Mouse (Mus musculus) CH12.LX (cell line): ENCODE data around the gene Gimap7. TPM values are rescaled to one million over a fixed set of nuclear protein-coding genes. Genes with fewer than 3 reads are reported as not detected.
A peak's percentile ranks its signal among the peaks of the same experiment; 100 is the strongest.

Experiments used
- DNase-seq: peaks from one replicate; pipeline ENCODE4 v3.0.0-alpha.2; 2013; ENCODE audit errors: extremely low read depth
- H3K27ac ChIP-seq: 2 replicates; pipeline ENCODE4 v1.5.1; 2012; ENCODE audit warnings: low read depth, mild to moderate bottlenecking, control low read depth, moderate library complexity; ENCODE audit not compliant: insufficient read depth
- H3K27me3 ChIP-seq: replicated peaks from 2 replicates; pipeline ENCODE3; 2012; ENCODE audit warnings: inconsistent platforms
- H3K36me3 ChIP-seq, 2 experiments: replicated peaks in 1 of 2; 2 replicates each; pipeline versions ENCODE3 to v1.6.1; 2012; ENCODE audit warnings: inconsistent platforms in 1 of 2, low read length in 1 of 2, mild to moderate bottlenecking in 1 of 2, mixed read lengths in 1 of 2, moderate library complexity in 1 of 2; ENCODE audit not compliant: control insufficient read depth in 1 of 2, insufficient read depth in 1 of 2
- H3K4me1 ChIP-seq, 2 experiments: 2 replicates each; pipeline ENCODE4 v1.6.1; 2012; ENCODE audit warnings: inconsistent platforms in 1 of 2, moderate library complexity in 1 of 2; ENCODE audit not compliant: insufficient read depth in 2 of 2, control insufficient read depth in 1 of 2
- H3K4me2 ChIP-seq: 2 replicates; pipeline ENCODE4 v1.6.1; 2012; ENCODE audit warnings: low read depth, mild to moderate bottlenecking, control low read depth; ENCODE audit not compliant: poor library complexity, insufficient read depth, severe bottlenecking
- H3K4me3 ChIP-seq, 3 experiments: fragments of 150-350 bp in 1 of 3; sonication (generic) in 1 of 3; replicated peaks in 1 of 3; 2 replicates each; pipeline versions ENCODE3 to v1.5.1; 2011 to 2012; ENCODE audit warnings: low read depth in 2 of 3, low read length in 2 of 3, mild to moderate bottlenecking in 2 of 3, moderate library complexity in 2 of 3, control low read depth in 1 of 3, improper control_type of control experiment in 1 of 3, inconsistent platforms in 1 of 3, mixed read lengths in 1 of 3; ENCODE audit not compliant: poor library complexity in 1 of 3
- H3K79me2 ChIP-seq: replicated peaks from 2 replicates; pipeline ENCODE4 v1.6.1; 2012; ENCODE audit warnings: mild to moderate bottlenecking, moderate library complexity; ENCODE audit not compliant: control insufficient read depth, poor library complexity, insufficient read depth, severe bottlenecking; ENCODE audit errors: extremely low read depth
- H3K9ac ChIP-seq: 2 replicates; pipeline ENCODE4 v1.6.1; 2012; ENCODE audit warnings: low read depth, mild to moderate bottlenecking, control low read depth, moderate library complexity; ENCODE audit not compliant: insufficient read depth
- H3K9me3 ChIP-seq: replicated peaks from 2 replicates; pipeline ENCODE3; 2012; ENCODE audit warnings: low read length, inconsistent platforms, mixed read lengths
- CHD1 ChIP-seq: IDR thresholded peaks from 2 replicates; pipeline ENCODE4 v1.6.1; 2012; ENCODE audit warnings: low read depth, low read length, improper control_type of control experiment, inconsistent platforms
- CTCF ChIP-seq, 2 experiments: IDR thresholded peaks in 1 of 2; conservative IDR thresholded peaks in 1 of 2; 2 replicates each; pipeline ENCODE4 v1.5.1; 2011 to 2012; ENCODE audit warnings: low read depth in 2 of 2, low read length in 2 of 2, improper control_type of control experiment in 1 of 2, inconsistent platforms in 1 of 2, mild to moderate bottlenecking in 1 of 2, moderate library complexity in 1 of 2
- E2F4 ChIP-seq: IDR thresholded peaks from 2 replicates; pipeline ENCODE4 v1.6.1; 2011; ENCODE audit warnings: low read depth, low read length, improper control_type of control experiment; ENCODE audit not compliant: insufficient replicate concordance
- EP300 ChIP-seq: IDR thresholded peaks from 2 replicates; pipeline ENCODE4 v1.6.1; 2011; ENCODE audit warnings: low read length, improper control_type of control experiment
- GABPA ChIP-seq: IDR thresholded peaks from 2 replicates; pipeline ENCODE4 v1.6.1; 2012; ENCODE audit warnings: low read depth, low read length, improper control_type of control experiment, inconsistent platforms; ENCODE audit not compliant: insufficient replicate concordance
- HCFC1 ChIP-seq: IDR thresholded peaks from 2 replicates; pipeline ENCODE4 v1.6.1; 2012; ENCODE audit warnings: low read depth, mild to moderate bottlenecking, inconsistent platforms, low read length, improper control_type of control experiment
- KAT2A ChIP-seq: IDR thresholded peaks from 2 replicates; pipeline ENCODE4 v1.6.1; 2012; ENCODE audit warnings: low read length, improper control_type of control experiment, inconsistent platforms; ENCODE audit not compliant: insufficient replicate concordance
- MAFK ChIP-seq: IDR thresholded peaks from 2 replicates; pipeline ENCODE4 v1.6.1; 2011; ENCODE audit warnings: low read length, improper control_type of control experiment; ENCODE audit not compliant: insufficient replicate concordance
- MAX ChIP-seq: IDR thresholded peaks from 2 replicates; pipeline ENCODE4 v1.6.1; 2011; ENCODE audit warnings: low read length, improper control_type of control experiment
- MAZ ChIP-seq: IDR thresholded peaks from 2 replicates; pipeline ENCODE4 v1.6.1; 2012; ENCODE audit warnings: low read depth, mild to moderate bottlenecking, inconsistent platforms, low read length, improper control_type of control experiment, moderate library complexity
- MXI1 ChIP-seq: IDR thresholded peaks from 2 replicates; pipeline ENCODE4 v1.6.1; 2011; ENCODE audit warnings: mild to moderate bottlenecking, low read depth, low read length, improper control_type of control experiment
- MYC ChIP-seq: IDR thresholded peaks from 2 replicates; pipeline ENCODE4 v1.6.1; 2011; ENCODE audit warnings: low read depth, mild to moderate bottlenecking, improper control_type of control experiment, low read length
- PAX5 ChIP-seq: IDR thresholded peaks from 2 replicates; pipeline ENCODE4 v1.6.1; 2012; ENCODE audit warnings: low read length, inconsistent platforms, mixed read lengths
- RAD21 ChIP-seq: IDR thresholded peaks from 2 replicates; pipeline ENCODE4 v1.6.1; 2011; ENCODE audit warnings: low read depth, mild to moderate bottlenecking, low read length, improper control_type of control experiment, moderate library complexity
- RCOR1 ChIP-seq: conservative IDR thresholded peaks from 2 replicates; pipeline ENCODE4 v1.6.1; 2012; ENCODE audit warnings: low read depth, mild to moderate bottlenecking, inconsistent platforms, low read length, improper control_type of control experiment
- SIN3A ChIP-seq: IDR thresholded peaks from 2 replicates; pipeline ENCODE4 v1.6.1; 2012; ENCODE audit warnings: low read length, improper control_type of control experiment, inconsistent platforms
- TBP ChIP-seq: conservative IDR thresholded peaks from 2 replicates; pipeline ENCODE4 v1.6.1; 2011; ENCODE audit warnings: low read depth, low read length, improper control_type of control experiment
- TCF12 ChIP-seq: IDR thresholded peaks from 2 replicates; pipeline ENCODE4 v1.6.1; 2014; ENCODE audit warnings: low read depth, mild to moderate bottlenecking, inconsistent platforms, low read length, improper control_type of control experiment
- USF1 ChIP-seq: IDR thresholded peaks from 2 replicates; pipeline ENCODE4 v1.6.1; 2014; ENCODE audit warnings: low read depth, mild to moderate bottlenecking, inconsistent platforms, low read length, improper control_type of control experiment
- USF2 ChIP-seq: conservative IDR thresholded peaks from 2 replicates; pipeline ENCODE4 v1.6.1; 2011; ENCODE audit warnings: low read depth, low read length, improper control_type of control experiment
- ZKSCAN1 ChIP-seq: IDR thresholded peaks from 2 replicates; pipeline ENCODE4 v1.6.1; 2012; ENCODE audit warnings: low read depth, inconsistent platforms, low read length, improper control_type of control experiment, borderline replicate concordance
- ZNF384 ChIP-seq: IDR thresholded peaks from 2 replicates; pipeline ENCODE4 v1.6.1; 2012; ENCODE audit warnings: low read depth, low read length, improper control_type of control experiment, inconsistent platforms
- dilution Hi-C: fragments of 300-500 bp; cut with MboI; formaldehyde crosslinking; loops from 2 replicates; pipeline ENCODE4 v1.14.3; 2020; ENCODE audit warnings: low sequenced_read_pairs; ENCODE audit not compliant: extremely low pct_unique_long_range_greater_than_20kb, extremely low pct_ligation_motif_present
- in situ Hi-C: fragments of 300-500 bp; cut with MboI; formaldehyde crosslinking; loops from 3 replicates; pipeline ENCODE4 v1.14.3; 2019; ENCODE audit warnings: low sequenced_read_pairs, low pct_ligation_motif_present, low pct_unique_long_range_greater_than_20kb, mixed read lengths
- polyA plus RNA-seq: library from polyadenylated mRNA; unstranded; fragments of >175 nt; gene quantifications from 2 replicates; pipeline ENCODE4 v1.2.1, GENCODE M21; 2012; ENCODE audit warnings: low read depth; ENCODE audit not compliant: insufficient read length
- total RNA-seq, 2 experiments: library from RNA; depleted of rRNA; stranded (reverse); fragments of 300-350 nt in 1 of 2; fragments of >200 nt in 1 of 2; gene quantifications; 2 replicates each; pipeline ENCODE4 v1.2.3; 2012 to 2014

Gimap7 gene
- total and polyA plus RNA-seq, 3 experiments, result 4.2 to 14.5 (median 7.0) TPM

GRCm38 (mm10) chr6:48770696-48771095 is 52.3 kb downstream of the Gimap7 start, which contains the start of gene Gimap3:
TSS of gene Gimap3 (minus strand) at chr6:48770851.
- H3K9me3 ChIP-seq, result no peaks in the 10 kb centered on the region
- H3K9ac ChIP-seq, result peak within 1 kb of the TSS; percentile 95
- peak within 1 kb of the TSS; percentile 82 for H3K27ac ChIP-seq
- peak within 1 kb of the TSS; percentile 45 to 77 (median 46) for H3K4me3 ChIP-seq
- TF ChIP-seq MAFK, result no peak
- TF ChIP-seq TBP, result peak; percentile 76
- TF ChIP-seq ZNF384, result peak; percentile 95
- no peak for TF ChIP-seq RCOR1
- peak; percentile 31 for TF ChIP-seq SIN3A
- TF ChIP-seq ZKSCAN1, result no peak
- TF ChIP-seq USF2, result no peak
- no peak for TF ChIP-seq HCFC1
- TF ChIP-seq MYC, result no peak
- TF ChIP-seq PAX5, result no peak
- no peak for TF ChIP-seq GABPA
- no peak for TF ChIP-seq EP300
- no peak for TF ChIP-seq MAZ
- TF ChIP-seq KAT2A, result no peak
- no peak for TF ChIP-seq USF1
- no peak for TF ChIP-seq CTCF (conservative IDR thresholded peaks at IDR 0.05 in 1 of 2, IDR thresholded peaks at IDR 0.05 in 1 of 2; ENCODE audit: low read depth in 2 of 2, low read length in 2 of 2)
- TF ChIP-seq RAD21, result no peak; the same call in 1 of the 2 replicates
- no peak for TF ChIP-seq E2F4
- TF ChIP-seq MAX, result no peak
- TF ChIP-seq MXI1, result no peak
- TF ChIP-seq TCF12, result peak; percentile 28; the same call in 1 of the 2 replicates
- 0 out of 2 replicates have a peak, but pooled peaks have one; percentile 11 for TF ChIP-seq CHD1
- H3K4me2 ChIP-seq, result peak within 1 kb of the TSS; percentile 96
- peaks cover 16% of the 10 kb centered on the region; the same call in 1 of the 2 replicates for H3K79me2 ChIP-seq
- H3K27me3 ChIP-seq, result no peaks in the 10 kb centered on the region
- H3K36me3 ChIP-seq, result peaks cover 18% of the 10 kb centered on the region in 2 experiments
- dilution Hi-C loops, result loop anchor here (25.0 kb wide), 1 partner anchor 133 kb away; the partner anchor contains the start of genes AI854703 and Gimap8
- H3K4me1 ChIP-seq, result peaks cover 15 to 51% of the 10 kb centered on the region in 2 experiments
- peak; percentile 26 for DNase-seq
- in situ Hi-C loops, result loop anchor here (5.0 kb wide), 1 partner anchor 123 kb away; the partner anchor contains the start of gene Gimap8
